Mouse (Mus musculus): ENCODE data around the gene Upk3a.
"Not testable (repeated sequence)": the region's sequence is repeated elsewhere in the genome, so short reads cannot be mapped to it uniquely, and the experiment has no call there.

The Upk3a gene

GRCm38 (mm10) chr15:85000984-85001982, 15.7 kb upstream of the Upk3a start:
- peak; percentile 84 for DNase-seq (ENCODE audit: low spot score)

- DNase-seq (ENCODE audit: low spot score), result no peak
Observed at GRCm38 (mm10) chr15:85009666-85010065, 7.3 kb upstream of the Upk3a start.

- DNase-seq (ENCODE audit: low spot score), result no peak
Observed at GRCm38 (mm10) chr15:85011895-85012661, 4.9 kb upstream of the Upk3a start.

- no peak for DNase-seq (ENCODE audit: low spot score)
Observed at GRCm38 (mm10) chr15:85012662-85013054, 4.3 kb upstream of the Upk3a start.

DNA sequence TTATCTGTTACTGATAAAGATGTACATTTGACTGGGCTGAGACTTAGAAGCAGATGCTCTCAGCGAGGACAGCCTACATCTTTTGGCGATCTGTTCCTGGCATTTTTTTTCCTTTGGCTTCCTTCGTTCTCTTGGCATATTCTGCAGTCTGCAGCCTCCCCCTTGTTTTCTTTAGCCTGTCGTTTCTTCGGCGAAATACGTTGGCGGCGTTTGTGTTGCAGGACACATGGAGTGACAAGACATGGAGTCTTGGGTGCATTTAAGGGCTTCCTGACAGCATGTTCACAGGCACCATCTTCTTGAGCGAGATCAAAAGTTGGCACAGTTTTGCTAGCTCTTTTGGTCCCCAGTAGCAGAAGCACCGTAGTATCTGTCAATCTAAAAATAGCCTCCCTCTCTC, 1.2 kb upstream of the Upk3a start:
- DNase-seq (ENCODE audit: low spot score), result no peak

GRCm38 (mm10) chr15:85022211-85022610, 5.3 kb downstream of the Upk3a start:
- DNase-seq (ENCODE audit: low spot score), result no peak

DNA sequence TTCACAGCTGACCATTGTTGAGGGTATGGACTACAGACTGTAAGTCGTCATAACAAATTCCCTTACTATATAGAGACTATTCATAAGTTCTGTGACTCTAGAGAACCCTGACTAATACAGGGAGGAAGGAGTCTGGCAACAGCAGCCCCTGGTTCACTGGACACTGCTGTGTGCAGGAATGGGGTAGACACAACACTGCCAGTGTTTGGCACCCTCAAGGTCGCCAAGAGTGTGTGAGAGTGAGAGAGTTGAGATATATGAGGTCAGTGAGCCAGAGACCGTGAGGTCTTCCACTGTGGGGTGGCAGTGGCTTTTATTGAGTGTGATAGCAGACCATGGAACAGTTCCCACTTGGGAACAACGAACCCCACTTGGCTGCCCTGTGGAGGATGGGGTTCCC, 9.3 kb downstream of the Upk3a start:
- DNase-seq (ENCODE audit: low spot score), result no peak

- DNase-seq (ENCODE audit: low spot score), result no peak
Observed at GRCm38 (mm10) chr15:85027740-85028139, 10.8 kb downstream of the Upk3a start.

DNA sequence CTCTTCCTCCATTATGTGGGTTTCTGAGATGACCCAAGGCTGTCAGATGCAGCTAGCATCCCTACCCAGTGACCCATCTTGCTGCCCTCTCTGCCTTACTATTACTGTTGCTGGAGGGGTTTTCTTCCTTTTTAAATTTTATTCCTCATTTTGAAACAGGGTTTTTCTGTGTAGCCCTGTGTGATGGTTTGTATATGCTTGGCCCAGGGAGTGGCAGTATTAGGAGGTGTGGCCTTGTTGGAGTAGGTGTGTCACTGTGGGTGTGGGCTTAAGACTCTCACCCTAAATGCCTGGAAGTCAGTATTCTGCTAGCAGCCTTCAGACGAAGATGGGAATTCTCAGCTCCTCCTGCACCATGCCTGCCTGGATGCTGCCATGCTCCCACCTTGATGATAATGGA, 11.7 kb downstream of the Upk3a start, which contains the start of gene Fam118a:
Fam118a (plus strand) TSS at position 301 of the 400 bp plus-strand sequence.
- not testable (repeated sequence) for DNase-seq (ENCODE audit: low spot score)

- not testable (repeated sequence) for DNase-seq (ENCODE audit: low spot score)
Observed at GRCm38 (mm10) chr15:85030643-85031042, 13.7 kb downstream of the Upk3a start.

DNA sequence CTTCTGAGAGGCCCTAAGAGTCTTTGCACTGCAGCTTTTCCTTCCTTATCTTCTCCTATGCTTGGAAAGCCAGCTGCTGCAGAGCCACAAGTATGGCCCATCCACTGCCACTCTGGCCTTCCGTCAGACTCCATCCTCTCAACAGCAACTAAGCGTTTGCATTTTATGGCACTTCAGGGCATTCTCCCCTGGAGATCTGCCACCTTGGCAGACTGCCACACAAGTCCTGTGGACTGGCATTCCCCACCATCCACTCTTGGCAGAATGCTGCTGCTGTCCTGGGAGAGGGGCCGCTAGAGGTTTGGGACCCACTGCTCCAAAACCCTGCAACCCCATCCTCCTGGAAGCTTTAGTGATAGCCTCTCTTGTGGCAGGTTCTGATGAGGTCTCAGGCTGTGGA, 14.9 kb downstream of the Upk3a start:
- no peak for DNase-seq (ENCODE audit: low spot score)

DNA sequence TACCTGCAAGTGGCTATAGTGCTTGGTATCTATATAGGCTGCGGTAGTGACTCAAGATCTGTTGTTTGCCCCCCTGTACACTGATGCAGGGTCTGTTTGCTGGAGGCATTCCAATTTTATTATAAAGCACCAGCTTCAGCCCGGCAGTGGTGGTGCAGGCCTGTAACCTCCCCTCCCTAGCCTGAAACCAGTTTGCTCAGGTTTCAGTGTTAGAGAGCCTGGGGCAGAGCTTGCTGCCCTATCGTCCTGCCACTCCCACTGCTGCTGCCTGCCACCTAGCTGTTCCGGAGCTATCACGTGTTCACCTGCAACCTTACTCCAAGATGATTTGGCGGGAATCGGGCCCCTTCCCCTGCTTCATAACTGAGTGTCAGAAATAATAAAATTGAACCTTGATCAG, 17.0 kb downstream of the Upk3a start:
- DNase-seq (ENCODE audit: low spot score), result not testable (repeated sequence)

DNA sequence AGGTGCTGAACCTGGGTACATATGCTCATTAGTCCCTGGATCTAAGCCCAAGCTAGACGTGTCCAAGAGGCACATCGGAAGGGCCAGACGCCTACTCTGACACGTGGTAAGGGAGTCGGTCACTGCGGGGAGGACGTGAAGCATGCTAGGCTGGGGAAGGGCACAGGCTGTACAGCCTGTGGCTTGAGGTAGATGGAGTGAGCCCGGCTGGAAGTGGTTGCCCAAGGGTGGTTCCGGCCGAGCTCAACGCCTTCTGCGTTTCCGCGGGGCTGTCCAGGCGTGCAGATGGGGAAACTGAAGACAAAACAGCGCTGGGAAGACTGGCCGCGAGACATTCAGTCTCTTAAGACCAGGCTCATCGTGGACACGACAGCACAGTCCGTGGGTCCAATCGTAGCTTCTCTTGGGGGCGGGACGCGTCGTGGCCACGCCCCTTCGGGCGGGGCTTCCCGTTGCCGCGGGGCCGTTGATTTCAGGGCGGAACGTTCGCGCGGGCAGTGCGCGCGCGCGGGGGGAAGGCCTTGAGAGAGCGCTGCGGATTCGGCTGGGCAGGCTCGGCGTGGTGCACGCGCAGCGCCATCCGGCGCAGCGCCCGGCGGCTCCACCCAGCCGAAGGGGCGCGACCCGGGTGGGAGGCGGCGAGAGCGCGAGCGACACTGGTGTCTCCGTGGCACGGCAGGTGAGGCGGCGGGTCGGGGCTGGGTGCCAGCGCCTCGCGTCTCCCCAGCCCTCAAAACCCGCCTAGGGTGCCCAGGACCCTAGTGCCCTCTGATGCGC, 19.8 kb downstream of the Upk3a start:
- peak; percentile 98 for DNase-seq (ENCODE audit: low spot score)

GRCm38 (mm10) chr15:85037343-85037690, 20.4 kb downstream of the Upk3a start:
- no peak for DNase-seq (ENCODE audit: low spot score)

- no peak for DNase-seq (ENCODE audit: low spot score)
Observed at GRCm38 (mm10) chr15:85041546-85042225, 24.7 kb downstream of the Upk3a start.

GRCm38 (mm10) chr15:85042361-85042954, 25.5 kb downstream of the Upk3a start:
- DNase-seq (ENCODE audit: low spot score), result peak; percentile 48

DNA sequence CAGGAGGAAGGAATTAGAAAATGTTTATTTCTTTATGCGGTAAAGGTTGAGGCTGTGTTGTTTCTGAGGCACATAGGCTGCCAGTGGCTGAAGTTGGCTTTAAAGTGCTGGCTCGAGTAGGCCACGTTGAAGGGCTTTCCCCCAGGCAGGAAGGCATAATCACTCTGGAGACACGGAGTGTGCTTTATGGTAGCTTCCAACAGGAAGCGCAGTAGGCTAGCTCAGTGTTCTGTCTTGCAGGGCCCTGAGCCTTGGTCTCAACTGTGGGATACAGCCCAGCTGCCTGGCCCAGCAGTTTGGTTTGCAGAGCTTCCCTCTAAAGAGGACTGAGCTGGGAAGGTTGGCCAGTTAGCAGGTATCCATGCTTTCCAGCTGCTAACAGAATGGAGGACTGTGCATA, 26.2 kb downstream of the Upk3a start:
- no peak for DNase-seq (ENCODE audit: low spot score)

GRCm38 (mm10) chr15:85043761-85044160, 26.8 kb downstream of the Upk3a start:
- no peak for DNase-seq (ENCODE audit: low spot score)

DNA sequence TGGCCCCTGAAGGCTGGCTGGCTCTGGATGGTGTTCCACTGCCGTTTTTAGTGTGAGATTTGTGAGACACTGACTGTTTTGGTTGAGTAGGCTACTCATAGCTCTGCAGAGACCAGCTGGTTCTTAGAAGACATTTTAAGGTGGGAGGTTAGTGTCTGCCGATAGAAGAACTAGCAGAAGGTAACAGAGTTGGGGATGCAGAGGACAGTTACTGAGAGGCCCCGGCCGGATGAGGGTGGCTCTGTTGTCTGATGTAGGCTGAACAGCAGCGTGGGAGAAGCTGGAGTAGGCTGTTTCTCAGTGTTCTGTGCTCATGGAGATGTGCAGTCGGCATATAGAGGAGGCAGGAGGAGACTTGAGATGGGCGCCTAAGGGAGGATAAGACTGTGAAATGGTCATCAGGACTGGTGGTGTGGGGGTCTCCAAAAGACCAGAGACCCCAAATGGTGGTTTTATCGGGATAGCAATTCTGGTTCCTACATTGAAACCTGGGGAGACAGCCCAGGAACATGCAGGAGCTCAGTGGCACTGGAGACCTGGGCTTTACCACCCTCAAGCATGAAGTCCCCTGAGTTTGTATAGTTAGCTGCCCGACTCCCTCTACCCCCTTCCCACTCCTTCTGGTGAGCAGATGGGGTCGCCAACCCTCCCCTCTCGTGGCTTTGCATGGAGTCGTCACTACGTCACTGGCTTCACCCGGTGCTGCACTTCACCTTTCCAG, 29.4 kb downstream of the Upk3a start:
- DNase-seq (ENCODE audit: low spot score), result no peak

DNA sequence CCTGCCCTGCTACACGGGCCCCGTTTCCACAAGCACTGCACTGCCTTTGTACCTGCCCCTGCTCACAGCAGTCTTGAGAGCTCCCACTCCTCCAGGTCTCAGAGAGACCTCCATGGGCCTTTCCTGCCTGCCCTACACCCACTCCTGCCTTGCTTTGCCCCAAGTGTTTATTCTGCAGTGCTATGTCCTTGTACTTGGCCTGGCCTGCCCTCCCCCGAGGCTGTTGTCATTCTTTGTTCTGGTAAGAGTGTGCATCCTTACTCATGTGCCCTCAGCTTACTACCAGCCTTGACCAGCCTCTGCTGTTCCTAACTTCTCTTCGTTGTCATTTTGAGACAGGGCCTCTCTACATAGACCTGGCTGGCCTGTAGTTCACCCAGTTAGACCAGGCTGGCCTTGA, 30.9 kb downstream of the Upk3a start:
- DNase-seq (ENCODE audit: low spot score), result no peak

DNA sequence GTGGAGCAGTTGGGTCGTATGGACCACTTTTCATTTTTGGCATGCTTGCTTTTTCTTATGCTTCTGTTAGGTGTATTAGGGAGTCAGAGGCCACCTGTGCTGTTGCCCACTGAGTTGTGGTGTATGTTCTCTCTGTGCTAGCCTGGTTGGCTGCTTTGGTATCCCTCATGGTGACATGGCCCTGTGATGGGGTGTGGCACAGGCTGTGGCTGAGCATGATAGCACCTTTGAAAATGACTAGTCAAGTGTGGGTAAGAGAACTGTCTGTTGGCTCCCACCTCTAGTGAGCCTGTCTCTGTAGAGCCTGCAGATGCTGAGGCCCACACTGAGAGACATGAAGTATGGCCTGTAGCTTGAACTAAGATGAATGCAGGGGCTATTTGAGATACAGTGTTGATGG, 32.8 kb downstream of the Upk3a start:
- DNase-seq (ENCODE audit: low spot score), result no peak
